Mouse (Mus musculus) G1E (cell line): ENCODE measurements at regions not wholly inside any gene's neighbourhood (a gene's known extent, or its start where the extent isn't known, plus 50 kb on each side); places are given as distances from the start of the nearest gene placed in this dataset.

Experiments
- CTCF ChIP-seq: IDR thresholded peaks from 2 replicates; pipeline ENCODE4 v1.5.1; 2012; ENCODE audit warnings: low read depth, low read length, inconsistent platforms, mixed read lengths
- GATA2 ChIP-seq: IDR thresholded peaks from 2 replicates; pipeline ENCODE4 v1.6.1; 2012; ENCODE audit warnings: low read depth, low read length, inconsistent platforms, borderline replicate concordance
- POLR2AphosphoS5 ChIP-seq: IDR thresholded peaks from 2 replicates; pipeline ENCODE4 v1.6.1; 2012; ENCODE audit warnings: low read depth, low read length, inconsistent platforms; ENCODE audit not compliant: insufficient replicate concordance

- TF ChIP-seq CTCF, result no peak
- TF ChIP-seq GATA2, result no peak
- no peak for TF ChIP-seq POLR2AphosphoS5
Measured at GRCm38 (mm10) chr9:78971731-78972130, 356.4 kb downstream of the Cd109 start.
